Mouse (Mus musculus): ENCODE measurements around the gene Dyrk1a. TPM values are rescaled to one million over a fixed set of nuclear protein-coding genes. Genes with fewer than 3 reads are reported as not detected.
A peak's percentile ranks its signal among the peaks of the same experiment; 100 is the strongest.

Dyrk1a gene
- polyA plus RNA-seq, 1 experiment from 2014 or later = 8.0 TPM

DNA sequence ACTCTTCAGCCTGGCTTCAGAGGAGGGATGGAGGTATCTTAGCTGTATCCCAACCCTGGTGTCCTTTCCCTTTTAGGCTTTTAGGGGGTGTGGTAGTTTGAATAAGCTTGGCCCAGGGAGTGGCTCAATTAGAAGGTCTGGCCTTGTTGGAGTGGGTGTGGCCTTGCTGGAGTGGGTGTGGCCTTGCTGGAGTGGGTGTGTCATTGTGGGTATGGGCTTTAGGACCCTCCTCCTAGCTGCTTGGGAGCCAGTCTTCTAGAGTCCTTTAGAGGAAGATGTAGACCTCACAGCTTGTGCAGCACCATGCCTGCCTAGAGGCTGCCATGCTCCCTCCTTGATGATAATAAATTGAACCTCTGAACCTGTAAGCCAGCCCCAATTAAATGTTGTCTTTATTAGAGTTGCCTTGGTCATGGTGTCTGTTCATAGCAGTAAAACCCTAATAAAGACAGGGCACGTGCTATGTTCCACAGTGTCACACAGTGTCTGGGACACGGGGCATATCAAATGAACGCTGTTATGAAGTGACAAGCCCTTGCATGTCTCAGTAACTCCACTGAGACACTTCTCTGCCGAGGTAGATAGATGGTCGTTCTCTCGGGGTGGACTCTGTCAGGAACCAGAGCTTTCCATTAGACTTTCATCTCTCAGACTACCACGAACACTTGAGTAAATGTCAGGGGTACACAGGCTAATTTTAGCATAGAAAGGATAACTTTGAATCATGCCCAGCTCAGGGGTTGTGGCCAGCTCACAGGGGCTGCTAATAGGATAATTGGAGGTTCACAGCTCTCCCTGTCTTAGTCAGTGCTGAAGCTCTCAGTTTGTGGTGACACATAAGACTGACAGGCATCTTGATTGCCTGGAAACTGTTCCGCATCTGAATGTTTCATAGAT lies 166.9 kb downstream of the Dyrk1a start:
- no peak overlapping the region for H3K27ac ChIP-seq (ENCODE audit: low read depth, low read length)
- 85% methylated on average over 8 of the region's 8 CpGs for WGBS
- no peaks in the 10 kb centered on the region for H3K4me1 ChIP-seq (replicated peaks; ENCODE audit: control insufficient read depth, insufficient read depth, low read length)
- no peak overlapping the region for H3K4me2 ChIP-seq (replicated peaks; ENCODE audit: low read depth)
- H3K9ac ChIP-seq (ENCODE audit: low read depth, low read length) = no peak overlapping the region
- ATAC-seq = no peak
- no peak for TF ChIP-seq CTCF (IDR thresholded peaks at IDR 0.05; ENCODE audit: low read depth)
- H3K4me3 ChIP-seq (ENCODE audit: low read depth, low read length) = no peak overlapping the region
- no peaks in the 10 kb centered on the region for H3K9me3 ChIP-seq (ENCODE audit: control insufficient read depth)
- H3K27me3 ChIP-seq (replicated peaks; ENCODE audit: control insufficient read depth, insufficient read depth, low read length) = no peaks in the 10 kb centered on the region
- no peaks in the 10 kb centered on the region for H3K36me3 ChIP-seq (ENCODE audit: control insufficient read depth, insufficient read depth)

DNA sequence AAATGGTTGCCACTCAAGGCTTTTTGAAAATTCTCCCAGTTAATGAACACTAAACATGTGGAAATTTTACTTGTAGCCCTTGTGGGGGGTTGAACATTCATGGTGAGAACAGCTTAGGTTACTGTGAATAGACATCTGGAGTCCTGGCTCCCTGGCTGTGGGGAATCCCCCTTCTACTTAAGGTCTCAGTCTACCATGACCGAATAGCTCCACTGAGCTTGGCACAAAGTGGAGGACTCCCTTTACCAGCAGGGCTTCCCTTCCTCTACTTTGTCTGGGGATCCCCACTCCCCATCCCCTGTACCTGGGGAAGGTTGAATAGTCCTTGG lies 167.5 kb downstream of the Dyrk1a start:
- Histone ChIP-seq H3K4me3 (ENCODE audit: low read depth, low read length) (no peak overlapping the region), H3K27ac (ENCODE audit: low read depth, low read length) (no peak overlapping the region), H3K9me3 (ENCODE audit: control insufficient read depth) (no peaks in the 10 kb centered on the region), H3K9ac (ENCODE audit: low read depth, low read length) (no peak overlapping the region), H3K4me1 (replicated peaks; ENCODE audit: control insufficient read depth, insufficient read depth, low read length) (no peaks in the 10 kb centered on the region), H3K27me3 (replicated peaks; ENCODE audit: control insufficient read depth, insufficient read depth, low read length) (no peaks in the 10 kb centered on the region), H3K4me2 (replicated peaks; ENCODE audit: low read depth) (no peak overlapping the region), H3K36me3 (ENCODE audit: control insufficient read depth, insufficient read depth) (no peaks in the 10 kb centered on the region)
- no peak for ATAC-seq
- no peak for TF ChIP-seq CTCF (IDR thresholded peaks at IDR 0.05; ENCODE audit: low read depth)
- 91% methylated on average over 1 of the region's 1 CpGs for WGBS

DNA sequence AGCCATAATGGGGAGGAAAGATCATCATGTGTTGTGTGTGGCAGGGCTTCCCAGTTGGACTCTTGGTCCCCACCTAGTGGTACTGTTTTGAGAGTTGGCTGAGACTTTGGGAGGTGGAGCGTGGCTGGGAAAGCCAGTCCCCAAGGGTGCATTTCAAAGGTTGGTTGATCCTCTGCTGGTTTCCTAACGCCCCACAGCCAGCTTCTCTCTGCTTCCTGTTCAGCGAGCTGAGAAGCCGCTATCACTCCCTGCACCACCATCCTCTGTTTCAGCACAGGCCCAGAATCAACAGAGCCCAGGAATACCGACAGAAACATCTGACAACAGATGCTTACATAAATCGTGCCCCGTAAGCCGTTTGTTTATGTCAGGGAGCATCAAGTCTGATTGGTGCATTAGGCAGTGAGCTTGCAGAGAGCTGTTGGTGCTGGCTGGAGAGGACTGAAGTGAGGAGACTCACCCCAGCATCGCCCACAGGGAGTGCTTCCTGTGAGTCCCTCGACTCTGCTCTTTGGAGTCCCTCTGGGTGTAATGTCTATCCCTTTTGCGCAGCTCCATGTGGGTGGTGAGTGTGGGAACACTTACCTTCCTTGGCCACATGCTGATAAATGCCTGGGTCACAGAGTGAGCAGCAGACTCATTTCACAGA lies 174.2 kb downstream of the Dyrk1a start:
- no peaks in the 10 kb centered on the region for H3K36me3 ChIP-seq (ENCODE audit: control insufficient read depth, insufficient read depth)
- peak; percentile 28; the same call in 1 of the 2 replicates for ATAC-seq
- no peaks in the 10 kb centered on the region for H3K9me3 ChIP-seq (ENCODE audit: control insufficient read depth)
- no peak overlapping the region for H3K4me3 ChIP-seq (ENCODE audit: low read depth, low read length)
- peak overlapping the region; percentile 27; the same call in 1 of the 2 replicates for H3K4me2 ChIP-seq (replicated peaks; ENCODE audit: low read depth)
- H3K4me1 ChIP-seq (replicated peaks; ENCODE audit: control insufficient read depth, insufficient read depth, low read length) = no peaks in the 10 kb centered on the region
- H3K27ac ChIP-seq (ENCODE audit: low read depth, low read length) = no peak overlapping the region
- H3K27me3 ChIP-seq (replicated peaks; ENCODE audit: control insufficient read depth, insufficient read depth, low read length) = no peaks in the 10 kb centered on the region
- TF ChIP-seq CTCF (IDR thresholded peaks at IDR 0.05; ENCODE audit: low read depth) = peak; percentile 77
- WGBS = 4% methylated on average over 11 of the region's 11 CpGs
- H3K9ac ChIP-seq (ENCODE audit: low read depth, low read length) = no peak overlapping the region

DNA sequence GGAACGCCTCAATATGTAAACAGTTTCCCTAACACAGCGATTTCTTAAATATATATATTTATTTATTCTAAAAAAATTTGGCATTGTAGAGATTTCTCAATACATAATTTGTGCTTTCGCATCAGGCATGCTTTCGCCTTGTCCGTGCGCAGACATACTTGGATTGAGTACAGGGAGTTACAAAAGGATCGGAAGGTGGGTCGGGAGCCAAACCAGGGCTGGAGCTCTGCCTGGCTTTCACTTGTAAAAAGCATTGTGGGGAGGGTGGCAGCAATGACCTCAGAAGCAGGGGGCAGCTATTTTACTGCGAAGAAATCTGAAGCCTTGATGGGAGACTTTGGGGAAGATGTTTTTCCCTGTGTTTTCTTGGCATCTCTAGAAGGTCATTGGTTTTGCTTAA lies 175.2 kb downstream of the Dyrk1a start:
- no peak overlapping the region for H3K4me3 ChIP-seq (ENCODE audit: low read depth, low read length)
- ATAC-seq = no peak
- H3K4me2 ChIP-seq (replicated peaks; ENCODE audit: low read depth) = no peak overlapping the region
- no peaks in the 10 kb centered on the region for H3K4me1 ChIP-seq (replicated peaks; ENCODE audit: control insufficient read depth, insufficient read depth, low read length)
- H3K27me3 ChIP-seq (replicated peaks; ENCODE audit: control insufficient read depth, insufficient read depth, low read length) = no peaks in the 10 kb centered on the region
- no peak for TF ChIP-seq CTCF (IDR thresholded peaks at IDR 0.05; ENCODE audit: low read depth)
- H3K27ac ChIP-seq (ENCODE audit: low read depth, low read length) = no peak overlapping the region
- no peak overlapping the region for H3K9ac ChIP-seq (ENCODE audit: low read depth, low read length)
- WGBS = 73% methylated on average over 9 of the region's 9 CpGs
- no peaks in the 10 kb centered on the region for H3K9me3 ChIP-seq (ENCODE audit: control insufficient read depth)
- H3K36me3 ChIP-seq (ENCODE audit: control insufficient read depth, insufficient read depth) = no peaks in the 10 kb centered on the region

Other genes starting within 250 kb of the Dyrk1a start
- gene Ripply3, start 241.6 kb upstream of the Dyrk1a start, polyA plus RNA-seq (2015; fragmentation: Nextera tagmentation; extraction: Ambion mirVana) = 2.7 and 3.1 TPM in 2 replicates
- gene Ttc3, start 199.4 kb upstream of the Dyrk1a start, polyA plus RNA-seq (2015; fragmentation: Nextera tagmentation; extraction: Ambion mirVana) = 55.2 and 56.6 TPM in 2 replicates
- gene Pigp, start 198.2 kb upstream of the Dyrk1a start, polyA plus RNA-seq (2015; fragmentation: Nextera tagmentation; extraction: Ambion mirVana) = 165 and 173 TPM in 2 replicates
- gene Vps26c, start 43.2 kb upstream of the Dyrk1a start, polyA plus RNA-seq (2015; fragmentation: Nextera tagmentation; extraction: Ambion mirVana) = 36.6 and 46.7 TPM in 2 replicates